20 mouse cellular contexts compared by ENCODE assay signal in genomic region chr6:86519767-86520345, GRCm38 (mm10). TPM values are rescaled to one million over a fixed set of nuclear protein-coding genes. Genes with fewer than 3 reads are reported as not detected.
DNase-seq lines count a peak whose midpoint lies in the region; ATAC-seq and TF ChIP-seq lines count a peak whose summit lies in the region.
"Had no signal": no experiment of that assay in that cellular context is flagged by ENCODE, and none has a peak within 500 bp of the region (broad histone marks: within the 10 kb centered on the region; RNA-seq: fewer than 3 reads in every experiment).

No protein-coding gene starts in this region.

- H3K4me2 ChIP-seq in midbrain, embryonic 12.5 days (replicated peaks) = no peak overlapping the region
- no peak overlapping the region for H3K4me2 ChIP-seq in midbrain, postnatal 0 days (ENCODE audit: low read depth, low read length, poor library complexity, severe bottlenecking)
- no peak overlapping the region for H3K4me2 ChIP-seq in kidney, embryonic 16.5 days (replicated peaks; ENCODE audit: low read depth, low read length)
- H3K4me2 ChIP-seq in liver, embryonic 12.5 days = no peak overlapping the region
- H3K4me2 ChIP-seq: forebrain, embryonic 15.5 days; hindbrain, embryonic 14.5 days; liver, embryonic 15.5 days; lung, embryonic 15.5 days had no signal

- DNase-seq in midbrain, postnatal 0 days (ENCODE audit: low spot score) = no peak
- peak; percentile 51 for DNase-seq in NIH3T3 (ENCODE audit: low read depth)
- DNase-seq in frontal cortex, postnatal 10 days (ENCODE audit: low spot score in 2 of 2) = no peak
- DNase-seq in testis, postnatal 14 days (ENCODE audit: low spot score) = no peak
- DNase-seq: adrenal gland, postnatal 14 days; cerebellum, adult 9-11 months; gastrocnemius, postnatal 36 days; heart, postnatal 4 days; thymus, adult 2 months had no signal

- H3K4me1 ChIP-seq in midbrain, embryonic 12.5 days = peaks cover 15% of the 10 kb centered on the region
- H3K4me1 ChIP-seq in midbrain, postnatal 0 days (ENCODE audit: insufficient read depth, low read length) = peaks cover 10% of the 10 kb centered on the region; the same call in 1 of the 2 replicates
- peaks cover 15% of the 10 kb centered on the region for H3K4me1 ChIP-seq in kidney, embryonic 16.5 days (ENCODE audit: insufficient read depth, low read length)
- peaks cover 19% of the 10 kb centered on the region for H3K4me1 ChIP-seq in liver, embryonic 12.5 days

- no peaks in the 10 kb centered on the region for H3K27me3 ChIP-seq in midbrain, embryonic 12.5 days
- no peaks in the 10 kb centered on the region for H3K27me3 ChIP-seq in midbrain, postnatal 0 days (ENCODE audit: insufficient read depth, low read length)
- no peaks in the 10 kb centered on the region for H3K27me3 ChIP-seq in kidney, embryonic 16.5 days (ENCODE audit: insufficient read depth, low read length)
- no peaks in the 10 kb centered on the region for H3K27me3 ChIP-seq in liver, embryonic 12.5 days (replicated peaks)
- H3K27me3 ChIP-seq: forebrain, embryonic 15.5 days; liver, embryonic 15.5 days; lung, embryonic 15.5 days had no signal

- H3K9me3 ChIP-seq in midbrain, embryonic 12.5 days = no peaks in the 10 kb centered on the region
- H3K9me3 ChIP-seq in midbrain, postnatal 0 days (ENCODE audit: low read length) = no peaks in the 10 kb centered on the region
- H3K9me3 ChIP-seq in kidney, embryonic 16.5 days (ENCODE audit: low read length) = no peaks in the 10 kb centered on the region
- no peaks in the 10 kb centered on the region for H3K9me3 ChIP-seq in liver, embryonic 12.5 days (replicated peaks)
- H3K9me3 ChIP-seq: embryonic facial prominence, embryonic 10.5 days; forebrain, embryonic 15.5 days; G1E; liver, embryonic 15.5 days; lung, embryonic 15.5 days had no signal

- 85% methylated on average over 3 of the region's 3 CpGs for WGBS in midbrain, embryonic 12.5 days
- 80% methylated on average over 3 of the region's 3 CpGs for WGBS in midbrain, postnatal 0 days
- 73% methylated on average over 3 of the region's 3 CpGs for WGBS in kidney, embryonic 16.5 days
- 75% methylated on average over 3 of the region's 3 CpGs for whole genome bisulfite sequencing in liver, embryonic 12.5 days (ENCODE audit: insufficient replicate concordance)

- no peak overlapping the region for H3K9ac ChIP-seq in midbrain, embryonic 12.5 days (replicated peaks)
- no peak overlapping the region for H3K9ac ChIP-seq in midbrain, postnatal 0 days (replicated peaks; ENCODE audit: low read length, poor library complexity, severe bottlenecking)
- H3K9ac ChIP-seq in kidney, embryonic 16.5 days (replicated peaks; ENCODE audit: low read length) = no peak overlapping the region
- no peak overlapping the region for H3K9ac ChIP-seq in liver, embryonic 12.5 days
- H3K9ac ChIP-seq: forebrain, embryonic 15.5 days; hindbrain, embryonic 14.5 days; liver, embryonic 15.5 days; lung, embryonic 15.5 days had no signal

- H3K4me3 ChIP-seq in midbrain, embryonic 12.5 days = no peak overlapping the region
- H3K4me3 ChIP-seq in midbrain, postnatal 0 days (ENCODE audit: low read depth, low read length) = no peak overlapping the region
- no peak overlapping the region for H3K4me3 ChIP-seq in kidney, embryonic 16.5 days (ENCODE audit: low read length)
- no peak overlapping the region for H3K4me3 ChIP-seq in liver, embryonic 12.5 days
- H3K4me3 ChIP-seq: embryonic facial prominence, embryonic 10.5 days; forebrain, embryonic 15.5 days; left cerebral cortex, adult 2 months; liver, embryonic 15.5 days; lung, embryonic 15.5 days had no signal

- peaks cover 13% of the 10 kb centered on the region for H3K36me3 ChIP-seq in midbrain, embryonic 12.5 days
- peaks cover 8% of the 10 kb centered on the region; the same call in 1 of the 2 replicates for H3K36me3 ChIP-seq in midbrain, postnatal 0 days (ENCODE audit: insufficient read depth, low read length)
- H3K36me3 ChIP-seq in kidney, embryonic 16.5 days (ENCODE audit: insufficient read depth, low read length) = peaks cover 14% of the 10 kb centered on the region
- peaks cover 32% of the 10 kb centered on the region for H3K36me3 ChIP-seq in liver, embryonic 12.5 days

- TF ChIP-seq CTCF in midbrain, postnatal 0 days (IDR thresholded peaks at IDR 0.05) = no peak

- H3K27ac ChIP-seq in midbrain, embryonic 12.5 days (replicated peaks) = 0 out of 2 replicates have a peak overlapping the region, but pooled peaks have one; percentile 3
- no peak overlapping the region for H3K27ac ChIP-seq in midbrain, postnatal 0 days (ENCODE audit: low read depth, low read length)
- peak overlapping the region; percentile 46; the same call in 1 of the 2 replicates for H3K27ac ChIP-seq in kidney, embryonic 16.5 days (ENCODE audit: low read length)
- H3K27ac ChIP-seq in liver, embryonic 12.5 days = no peak overlapping the region
- H3K27ac ChIP-seq: embryonic facial prominence, embryonic 10.5 days; forebrain, embryonic 15.5 days; hindbrain, embryonic 14.5 days; left cerebral cortex, adult 2 months; liver, embryonic 15.5 days; lung, embryonic 15.5 days; macrophage had no signal

- ATAC-seq in midbrain, embryonic 12.5 days (ENCODE audit: low FRiP score, low read depth) = no peak
- ATAC-seq in midbrain, postnatal 0 days (ENCODE audit: low FRiP score) = no peak
- 0 out of 2 replicates have a peak, but pooled peaks have one; percentile 50 for ATAC-seq in kidney, embryonic 16.5 days (ENCODE audit: low FRiP score, low TSS enrichment)
- ATAC-seq in liver, embryonic 12.5 days = no peak
- ATAC-seq: forebrain, embryonic 15.5 days had no signal

RNA-seq across cellular contexts. Expression of gene Pcbp1, which starts 6.3 kb away (rescaled TPM):
- polyA plus RNA-seq in midbrain, embryonic 12.5 days (2016; fragmentation: Nextera tagmentation; extraction: Ambion mirVana) = 570 and 583 TPM in 2 replicates
- 51.7 and 72.8 TPM in 2 replicates for total RNA-seq in midbrain, postnatal 0 days (2014; rRNA removed)
- 264 and 292 TPM in 2 replicates for polyA plus RNA-seq in midbrain, postnatal 0 days (2015; fragmentation: Nextera tagmentation; extraction: Ambion mirVana)
- 195 and 234 TPM in 2 replicates for polyA plus RNA-seq in kidney, embryonic 16.5 days (2015; fragmentation: Nextera tagmentation; extraction: Ambion mirVana)
- polyA plus RNA-seq in liver, embryonic 12.5 days (2016; fragmentation: Nextera tagmentation; extraction: Ambion mirVana) = 465 and 466 TPM in 2 replicates

Comparison
In these comparisons a context has a peak if more than half of its experiments do, and no peak if none do; other contexts are left out.
1. H3K27ac ChIP-seq: peak in midbrain, embryonic 12.5 days (single experiment) and kidney, embryonic 16.5 days (single experiment); none in midbrain, postnatal 0 days (single experiment) and liver, embryonic 12.5 days (single experiment).